Mouse (Mus musculus): ENCODE measurements at regions not wholly inside any gene's neighbourhood (a gene's known extent, or its start where the extent isn't known, plus 50 kb on each side); places are given as distances from the start of the nearest gene placed in this dataset.
A peak's percentile ranks its signal among the peaks of the same experiment; 100 is the strongest.

DNA sequence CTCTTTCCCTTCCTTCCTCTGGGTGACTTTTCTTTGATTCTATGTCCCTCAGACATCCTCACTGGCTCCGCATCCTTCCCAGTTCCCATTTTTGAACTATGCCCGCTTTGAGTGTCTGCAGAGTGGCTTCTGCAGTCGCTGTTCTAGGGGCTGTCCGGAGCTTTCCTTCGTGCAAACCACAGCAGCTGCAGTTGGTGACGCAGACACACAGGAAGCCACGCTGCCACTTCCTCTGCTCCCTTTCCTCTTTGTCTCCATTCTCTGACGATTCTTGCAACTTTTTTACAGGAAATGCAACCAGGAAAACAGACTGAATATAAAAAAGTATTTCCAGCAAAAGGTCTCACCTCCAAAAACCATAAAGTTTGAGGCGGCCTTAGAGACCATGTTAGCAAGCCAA lies 191.0 kb upstream of the Tgfbr2 start:
- DNase-seq, result peak in 1 of 2 experiments; percentile 46

DNA sequence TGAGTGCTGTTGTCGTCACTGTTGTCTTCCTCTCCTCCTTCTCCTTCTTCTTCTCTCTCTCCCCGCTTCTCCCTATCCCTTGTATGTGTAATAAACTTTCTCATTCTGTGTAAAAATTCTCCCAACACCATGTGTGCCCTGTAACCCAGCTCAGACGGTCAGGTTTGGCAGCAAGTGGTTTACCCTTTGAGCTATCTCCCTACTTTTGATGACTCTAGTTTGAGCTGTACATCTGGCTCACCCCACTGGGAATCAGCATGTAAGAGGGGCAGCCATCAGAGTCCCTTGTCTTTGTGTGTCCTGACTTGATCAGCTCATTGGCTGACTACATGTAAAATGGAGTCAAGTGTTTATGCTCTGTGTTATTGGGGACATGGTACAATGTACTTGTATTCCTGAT lies 190.5 kb upstream of the Tgfbr2 start:
- DNase-seq, result no peak

DNA sequence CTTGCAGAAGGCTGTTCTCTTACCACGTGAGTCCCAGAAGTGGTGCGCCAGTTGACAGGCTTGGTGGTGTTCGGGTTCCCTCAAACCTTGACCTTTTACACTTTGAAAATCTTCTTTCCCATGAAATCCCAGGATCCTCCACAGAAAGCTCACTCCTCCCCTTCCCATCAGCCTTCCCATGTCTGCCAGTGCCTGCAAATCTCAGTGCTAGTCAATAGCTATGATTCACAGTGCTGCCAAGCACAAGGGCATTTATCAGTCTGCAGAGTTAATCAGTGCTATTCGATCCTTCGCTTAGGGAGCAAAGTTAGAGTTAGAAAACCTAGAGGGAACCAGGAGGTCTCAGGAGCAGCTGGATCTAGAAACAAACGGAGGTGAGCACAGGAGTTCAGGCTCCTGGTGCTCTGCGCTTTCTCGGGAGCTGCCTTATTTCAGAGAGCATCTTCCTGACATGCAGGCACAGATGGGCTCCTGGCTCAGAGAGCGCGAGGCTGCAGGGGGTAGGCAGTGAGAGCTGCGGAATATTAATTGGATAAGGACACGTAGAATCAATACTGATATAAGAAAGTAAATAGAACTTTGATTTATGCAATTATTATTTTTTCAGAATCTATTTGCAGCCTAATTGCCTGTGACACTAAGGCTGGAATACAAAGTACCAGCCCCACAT lies 190.0 kb upstream of the Tgfbr2 start:
- no peak for DNase-seq

GRCm38 (mm10) chr9:116361092-116361491 lies 185.9 kb upstream of the Tgfbr2 start:
- DNase-seq, result no peak

DNA sequence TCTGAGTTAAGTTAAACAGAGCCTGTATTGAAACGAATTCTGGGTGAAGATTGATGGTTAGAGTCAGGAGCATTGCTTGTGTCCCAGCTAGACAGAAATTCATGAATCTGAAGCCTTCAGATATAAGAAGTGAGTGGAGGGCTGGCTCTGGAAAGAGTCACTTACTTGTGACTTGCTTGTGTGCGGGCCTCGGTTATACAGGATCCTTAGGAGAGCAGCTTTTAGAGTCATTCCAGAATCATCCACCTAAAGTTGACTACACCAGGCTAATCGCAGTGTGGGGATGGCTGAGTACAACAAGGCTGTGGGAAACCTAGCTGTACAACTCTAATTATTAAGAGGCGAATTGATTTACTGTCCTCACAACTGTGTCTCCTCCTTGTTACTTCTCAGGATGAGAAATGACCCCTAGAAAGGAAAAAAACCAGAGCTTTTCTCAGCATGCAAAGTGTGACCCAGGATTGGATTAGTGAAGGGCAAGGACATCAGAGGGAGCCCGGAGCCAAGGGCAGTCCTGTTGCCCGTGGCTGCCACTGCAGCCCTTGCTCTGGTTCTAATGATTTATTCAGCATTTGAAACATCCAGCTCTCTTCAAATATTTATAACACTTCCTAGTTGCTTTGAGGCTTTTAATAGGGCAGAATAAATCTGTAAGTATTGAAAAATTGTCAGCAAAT lies 179.0 kb upstream of the Tgfbr2 start:
- DNase-seq, result no peak

- DNase-seq, result no peak
Observed at GRCm38 (mm10) chr9:116352801-116353494, 177.8 kb upstream of the Tgfbr2 start.

- no peak for DNase-seq
Observed at GRCm38 (mm10) chr9:116350804-116351547, 175.8 kb upstream of the Tgfbr2 start.

DNA sequence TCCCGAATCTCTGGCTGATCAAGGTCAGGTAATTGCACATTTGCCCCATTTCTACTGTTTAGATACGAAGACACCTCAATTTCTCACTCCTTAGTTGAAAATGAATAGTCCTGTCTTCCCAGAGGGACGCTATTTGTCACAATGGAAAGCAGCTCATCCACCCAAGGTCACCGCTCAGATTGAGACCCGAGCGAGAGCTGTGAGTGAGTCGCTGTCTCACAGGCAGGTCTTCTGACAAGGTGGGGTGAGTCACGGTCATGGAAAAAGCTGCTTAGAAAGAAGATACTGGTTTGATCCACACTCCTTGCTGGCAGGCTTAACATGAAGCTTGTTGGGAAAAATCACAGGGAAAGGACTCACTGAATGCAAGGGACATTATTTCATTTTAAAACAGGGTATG lies 171.9 kb upstream of the Tgfbr2 start:
- no peak for DNase-seq

DNA sequence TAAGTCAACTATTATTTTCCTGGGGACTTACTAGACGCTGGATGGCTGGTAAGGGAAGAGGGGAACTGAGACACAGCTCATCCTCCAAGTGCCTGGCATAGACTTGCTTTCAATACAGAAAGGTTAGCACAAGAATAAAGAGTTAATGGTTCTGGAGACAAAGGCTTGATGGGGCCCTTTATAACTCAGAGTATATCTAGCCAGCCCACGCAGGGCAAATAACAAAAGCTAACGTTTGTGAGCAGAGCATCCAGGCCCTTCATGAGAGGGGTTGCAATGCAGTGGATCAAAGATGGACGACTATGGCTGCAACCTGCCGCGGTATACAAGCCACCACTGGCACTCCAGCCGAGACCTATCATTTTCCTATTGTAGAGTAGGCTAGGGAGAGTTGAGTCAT lies 171.3 kb upstream of the Tgfbr2 start:
- DNase-seq, result no peak

- DNase-seq, result no peak
Observed at GRCm38 (mm10) chr9:116343086-116343481, 167.9 kb upstream of the Tgfbr2 start.

DNA sequence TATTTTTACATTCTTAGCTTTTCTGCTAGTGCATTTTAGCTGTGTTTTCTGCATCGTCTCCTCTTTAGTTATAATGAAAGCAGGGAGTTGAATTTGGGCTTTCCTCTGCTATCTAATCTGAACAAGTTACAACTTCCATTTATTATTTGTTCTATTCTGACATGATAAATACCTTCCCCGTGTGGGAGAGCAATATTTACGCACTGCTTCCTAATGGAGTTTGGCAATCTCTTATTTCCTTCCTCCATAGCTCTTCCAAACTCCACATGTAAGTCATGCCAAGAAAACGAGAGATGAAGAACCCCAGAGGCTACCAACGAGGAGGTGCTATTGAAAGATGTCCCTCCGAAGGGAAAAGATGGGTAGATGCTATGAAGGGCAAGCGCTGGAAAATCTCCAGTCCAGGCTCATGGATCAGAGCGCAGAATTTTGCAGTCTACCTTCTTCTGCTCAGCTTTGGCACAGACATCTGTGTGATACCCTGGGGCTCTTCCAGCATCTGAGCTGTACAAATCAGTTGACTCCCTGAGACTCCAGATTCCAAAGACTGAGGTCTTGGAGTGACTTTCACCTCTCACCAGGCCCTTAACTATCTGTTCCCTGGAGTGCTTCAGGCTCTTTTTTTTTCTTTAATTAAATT lies 167.4 kb upstream of the Tgfbr2 start:
- no peak for DNase-seq

GRCm38 (mm10) chr9:116342009-116342408 lies 166.8 kb upstream of the Tgfbr2 start:
- DNase-seq, result no peak

- DNase-seq, result peak; percentile 34 to 52
Observed at GRCm38 (mm10) chr9:116340952-116341351, 165.8 kb upstream of the Tgfbr2 start.

GRCm38 (mm10) chr9:116338729-116339100 lies 163.6 kb upstream of the Tgfbr2 start:
- no peak for DNase-seq

GRCm38 (mm10) chr9:116338093-116338728 lies 163.1 kb upstream of the Tgfbr2 start:
- peak in 1 of 2 experiments; percentile 27 for DNase-seq

- no peak for DNase-seq
Observed at GRCm38 (mm10) chr9:116337446-116338010, 162.4 kb upstream of the Tgfbr2 start.

- no peak for DNase-seq
Observed at GRCm38 (mm10) chr9:116335561-116336478, 160.7 kb upstream of the Tgfbr2 start.

DNA sequence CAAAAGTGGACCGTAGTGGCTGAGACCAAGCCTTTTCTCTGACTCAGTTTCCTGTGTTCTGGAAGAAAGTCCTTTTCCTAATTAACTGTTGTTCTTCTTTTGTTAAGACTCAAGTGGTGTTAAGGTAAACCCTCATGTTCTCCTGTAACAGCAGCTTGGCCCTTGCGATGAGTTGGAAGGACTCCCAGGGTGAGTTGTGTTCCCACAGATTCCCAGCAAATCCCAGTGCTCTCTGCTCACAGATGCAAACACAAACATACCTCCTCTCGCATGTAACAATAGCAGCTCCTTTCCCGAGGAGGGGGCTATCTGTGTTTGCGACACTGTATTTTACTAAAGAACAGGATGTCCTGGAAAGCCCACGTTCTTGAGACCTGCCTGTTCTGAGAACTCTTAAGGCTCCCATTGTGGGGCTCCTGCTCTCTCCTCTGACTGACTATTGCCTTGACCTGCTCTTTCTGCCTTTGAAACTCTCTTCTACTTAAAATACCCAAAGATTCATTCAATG lies 158.8 kb upstream of the Tgfbr2 start:
- DNase-seq, result no peak

GRCm38 (mm10) chr9:116332485-116333118 lies 157.4 kb upstream of the Tgfbr2 start:
- no peak for DNase-seq

- no peak for DNase-seq
Observed at GRCm38 (mm10) chr9:116331406-116331805, 156.2 kb upstream of the Tgfbr2 start.

Measured in kidney, postnatal 4 days (tissue).